Mouse (Mus musculus) stomach, postnatal 0 days (tissue): ENCODE results near the gene Mib2. TPM values are rescaled to one million over a fixed set of nuclear protein-coding genes. Genes with fewer than 3 reads are reported as not detected.
"Not testable (repeated sequence)": the region's sequence is repeated elsewhere in the genome, so short reads cannot be mapped to it uniquely, and the experiment has no call there.

Experiments
- ATAC-seq: fragments of 200-750 bp; cut with Nextera tagmentation; 2 replicates; pipeline ENCODE4 v1.8.0; 2017; ENCODE audit not compliant: low FRiP score, low TSS enrichment
- DNase-seq: peaks from one replicate; pipeline ENCODE4 v3.0.0-alpha.2; 2016; ENCODE audit warnings: low spot score
- H3K27ac ChIP-seq: fragments of 300-500 bp; sonication (generic); replicated peaks from 2 replicates; pipeline ENCODE4 v1.5.1; 2014; ENCODE audit warnings: mild to moderate bottlenecking, control low read depth
- H3K27me3 ChIP-seq: fragments of 300-500 bp; sonication (generic); 2 replicates; pipeline ENCODE4 v1.6.1; 2014; ENCODE audit warnings: low read length; ENCODE audit not compliant: control insufficient read depth, insufficient read depth
- H3K36me3 ChIP-seq: fragments of 300-500 bp; sonication (generic); 2 replicates; pipeline ENCODE4 v1.6.1; 2014; ENCODE audit warnings: low read length, mixed read lengths; ENCODE audit not compliant: control insufficient read depth, insufficient read depth
- H3K4me1 ChIP-seq: fragments of 300-500 bp; sonication (generic); replicated peaks from 2 replicates; pipeline ENCODE4 v1.6.1; 2014; ENCODE audit warnings: antibody characterized with exemption; ENCODE audit not compliant: control insufficient read depth, insufficient read depth
- H3K4me2 ChIP-seq: fragments of 300-500 bp; sonication (generic); replicated peaks from 2 replicates; pipeline ENCODE4 v1.6.1; 2014; ENCODE audit warnings: low read depth, mild to moderate bottlenecking, control low read depth, moderate library complexity
- H3K4me3 ChIP-seq: fragments of 300-500 bp; sonication (generic); 2 replicates; pipeline ENCODE4 v1.5.1; 2014; ENCODE audit warnings: low read depth, low read length, control low read depth
- H3K9ac ChIP-seq: fragments of 300-500 bp; sonication (generic); 2 replicates; pipeline ENCODE4 v1.6.1; 2014; ENCODE audit warnings: mild to moderate bottlenecking, low read length, control low read depth, mixed read lengths
- H3K9me3 ChIP-seq: fragments of 300-500 bp; sonication (generic); 2 replicates; pipeline ENCODE4 v1.6.1; 2016; ENCODE audit warnings: low read length; ENCODE audit not compliant: control insufficient read depth
- CTCF ChIP-seq: IDR thresholded peaks from 2 replicates; pipeline ENCODE4 v1.5.1; 2016; ENCODE audit warnings: antibody characterized with exemption, low read depth, mild to moderate bottlenecking, moderate library complexity
- EP300 ChIP-seq: optimal IDR thresholded peaks from 2 replicates; pipeline ENCODE3; 2016; ENCODE audit warnings: antibody characterized with exemption
- WGBS: fragments of 180-500 bp; shearing (Covaris S2); extraction: QIAGEN DNeasy Blood & Tissue Kit; methylation state at CpG from one replicate; pipeline ENCODE4 v1.1.7; 2014; 5-methylcytosine and 5-hydroxymethylcytosine counted together
- polyA plus RNA-seq: library from polyadenylated mRNA; unstranded; fragments of >200 nt; fragmentation: Nextera tagmentation; extraction: Ambion mirVana; gene quantifications from 2 replicates; pipeline ENCODE4 v1.2.1, GENCODE M21; 2015

Gene Mib2
- polyA plus RNA-seq, 1 experiment from 2014 or later: 11.0 TPM

GRCm38 (mm10) chr4:155652283-155653085 is 16.5 kb downstream of the Mib2 start:
- H3K4me3 ChIP-seq: peak overlapping the region; percentile 50
- H3K27me3 ChIP-seq: no peaks in the 10 kb centered on the region
- ATAC-seq (no peak), DNase-seq (no peak)
- H3K9me3 ChIP-seq: no peaks in the 10 kb centered on the region
- peak overlapping the region; percentile 89 for H3K27ac ChIP-seq
- peak overlapping the region; percentile 82 for H3K4me2 ChIP-seq
- H3K4me1 ChIP-seq: peaks cover 11% of the 10 kb centered on the region
- TF ChIP-seq EP300 (no peak), CTCF (no peak)
- peaks cover 22% of the 10 kb centered on the region; the same call in 1 of the 2 replicates for H3K36me3 ChIP-seq
- H3K9ac ChIP-seq: peak overlapping the region; percentile 78
- WGBS: 30% methylated on average over 32 of the region's 36 CpGs

DNA sequence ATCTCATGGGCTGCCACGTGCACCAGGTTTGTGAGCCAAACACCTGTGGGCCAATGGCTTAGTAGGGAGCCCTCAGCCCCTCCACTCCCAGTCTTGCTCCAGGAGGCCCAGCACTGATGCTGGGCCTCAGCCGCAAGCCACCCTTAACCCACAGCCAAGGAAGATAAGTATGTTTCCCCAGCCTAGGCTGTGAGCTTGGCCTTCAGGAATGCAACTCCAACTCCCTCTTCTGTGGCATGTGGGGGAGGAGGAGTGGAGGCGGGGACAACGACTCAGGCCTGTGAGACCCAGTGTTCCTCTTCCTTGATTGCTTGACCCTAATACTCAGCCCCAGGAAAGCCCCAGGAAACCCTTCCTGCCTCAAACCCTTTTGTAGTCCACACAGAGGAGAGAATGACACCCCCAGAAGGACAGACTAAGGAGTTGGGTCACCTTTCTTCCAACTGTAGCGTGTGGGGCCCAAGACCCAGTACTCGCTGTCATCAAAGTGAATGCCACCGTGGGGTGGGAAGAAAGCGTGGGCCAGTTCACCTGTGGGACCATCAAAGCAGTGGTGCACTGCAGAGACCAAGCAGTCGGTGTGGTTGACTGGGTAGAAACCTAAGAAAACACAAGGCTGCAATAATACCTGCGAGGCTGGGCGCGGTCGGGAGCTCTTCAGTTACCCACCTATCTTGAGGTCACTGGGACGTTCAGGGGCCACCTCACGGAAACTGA is 17.3 kb downstream of the Mib2 start:
- 49% methylated on average over 15 of the region's 15 CpGs for WGBS
- peaks cover 11% of the 10 kb centered on the region for H3K4me1 ChIP-seq
- peak overlapping the region; percentile 50; the same call in 1 of the 2 replicates for H3K4me3 ChIP-seq
- no peaks in the 10 kb centered on the region for H3K27me3 ChIP-seq
- H3K9ac ChIP-seq: 0 out of 2 replicates have a peak overlapping the region, but pooled peaks have one; percentile 23
- H3K9me3 ChIP-seq: no peaks in the 10 kb centered on the region
- H3K4me2 ChIP-seq: peak overlapping the region; percentile 82
- peak; percentile 90 for DNase-seq
- TF ChIP-seq CTCF (no peak), EP300 (no peak)
- peak overlapping the region; percentile 89 for H3K27ac ChIP-seq
- H3K36me3 ChIP-seq: peaks cover 24% of the 10 kb centered on the region; the same call in 1 of the 2 replicates
- peak; percentile 85 for ATAC-seq

GRCm38 (mm10) chr4:155649355-155649754 is 19.6 kb downstream of the Mib2 start:
- no peak for ATAC-seq
- Histone ChIP-seq H3K9me3 (no peaks in the 10 kb centered on the region), H3K36me3 (peaks cover 29% of the 10 kb centered on the region), H3K27ac (no peak overlapping the region), H3K4me1 (peaks cover 11% of the 10 kb centered on the region), H3K4me2 (no peak overlapping the region), H3K9ac (no peak overlapping the region), H3K4me3 (no peak overlapping the region), H3K27me3 (no peaks in the 10 kb centered on the region)
- 94% methylated on average over 11 of the region's 11 CpGs for WGBS
- DNase-seq: no peak
- TF ChIP-seq EP300: no peak
- TF ChIP-seq CTCF: no peak

DNA sequence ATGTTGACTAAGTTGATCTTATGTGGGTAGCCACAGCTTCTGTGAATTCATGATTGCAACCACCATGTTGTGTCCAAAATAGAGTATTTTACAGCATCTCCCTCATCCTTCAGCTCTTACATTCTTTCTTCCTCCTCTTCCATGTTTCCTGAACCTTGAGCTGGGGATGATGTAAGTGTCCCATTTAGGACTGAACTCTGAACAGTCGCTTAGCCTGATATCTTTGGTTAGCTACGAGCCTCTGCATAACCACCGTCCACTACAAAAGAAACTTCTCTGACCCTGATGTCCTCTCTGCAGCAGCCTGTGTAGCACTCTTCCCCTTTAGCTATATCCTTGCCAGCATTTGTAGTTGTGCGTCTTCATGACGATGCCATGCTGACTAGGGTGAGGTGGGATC is 23.3 kb downstream of the Mib2 start:
- H3K4me2 ChIP-seq: no peak overlapping the region
- no peak for TF ChIP-seq CTCF
- no peak for TF ChIP-seq EP300
- no peak overlapping the region for H3K27ac ChIP-seq
- 92% methylated on average over 5 of the region's 5 CpGs for WGBS
- no peaks in the 10 kb centered on the region for H3K9me3 ChIP-seq
- H3K36me3 ChIP-seq: peaks cover 44% of the 10 kb centered on the region
- H3K4me1 ChIP-seq: no peaks in the 10 kb centered on the region
- DNase-seq: no peak
- H3K27me3 ChIP-seq: no peaks in the 10 kb centered on the region
- no peak for ATAC-seq
- H3K4me3 ChIP-seq: no peak overlapping the region
- H3K9ac ChIP-seq: no peak overlapping the region

GRCm38 (mm10) chr4:155645308-155645707 is 23.7 kb downstream of the Mib2 start, which contains the start of gene Gm10563:
Gene Gm10563 (minus strand): TSS chr4:155645408.
- peaks cover 45% of the 10 kb centered on the region for H3K36me3 ChIP-seq
- 98% methylated on average over 2 of the region's 2 CpGs for WGBS

DNA sequence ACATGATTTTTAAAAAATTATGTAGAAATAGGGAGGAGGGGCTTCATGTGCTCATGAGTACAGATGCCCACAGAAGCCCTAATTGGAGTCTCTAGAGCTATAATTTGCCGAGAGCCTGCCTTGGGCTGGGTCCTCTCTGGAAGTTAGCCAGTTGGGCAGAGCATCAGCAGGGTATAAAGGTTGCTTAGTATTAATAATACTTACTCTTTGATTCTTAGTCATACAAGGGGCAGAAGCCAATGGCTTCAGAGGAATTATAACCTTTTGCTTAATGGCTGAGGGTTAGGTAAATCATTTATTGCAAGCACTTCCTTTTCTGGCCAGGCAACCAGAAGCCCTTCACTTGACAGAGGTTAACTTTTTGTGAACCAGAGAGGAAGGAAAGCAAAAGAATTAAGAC is 25.5 kb downstream of the Mib2 start:
- Histone ChIP-seq H3K9ac (no peak overlapping the region), H3K4me2 (no peak overlapping the region), H3K4me1 (no peaks in the 10 kb centered on the region), H3K27me3 (no peaks in the 10 kb centered on the region), H3K9me3 (no peaks in the 10 kb centered on the region), H3K4me3 (no peak overlapping the region), H3K36me3 (peaks cover 39% of the 10 kb centered on the region), H3K27ac (no peak overlapping the region)
- ATAC-seq (peak; percentile 48; the same call in 1 of the 2 replicates), DNase-seq (no peak)
- TF ChIP-seq EP300: no peak
- no peak for TF ChIP-seq CTCF
- 84% methylated on average over 1 of the region's 1 CpGs for WGBS

More at GRCm38 (mm10) chr4:155645308-155645707, 23.7 kb downstream of the Mib2 start, which contains the start of gene Gm10563:
- H3K9ac ChIP-seq, H3K4me1 ChIP-seq, H3K27me3 ChIP-seq, H3K4me3 ChIP-seq, ATAC-seq, DNase-seq, H3K4me2 ChIP-seq, H3K27ac ChIP-seq, H3K9me3 ChIP-seq: not testable (repeated sequence)
